Mouse (Mus musculus) midbrain, embryonic 12.5 days (tissue): Measurements from ENCODE around the gene Cd63. TPM values are rescaled to one million over a fixed set of nuclear protein-coding genes. Genes with fewer than 3 reads are reported as not detected.

Source experiments
- ATAC-seq: fragments of 200-750 bp; cut with Nextera tagmentation; 2 replicates; pipeline ENCODE4 v1.8.0; 2017; ENCODE audit warnings: low read depth, moderate TSS enrichment, moderate library complexity; ENCODE audit not compliant: low FRiP score
- H3K27ac ChIP-seq: fragments of 300-500 bp; sonication (generic); replicated peaks from 2 replicates; pipeline ENCODE4 v1.5.1; 2016; ENCODE audit warnings: mild to moderate bottlenecking
- H3K27me3 ChIP-seq: fragments of 300-500 bp; sonication (generic); 2 replicates; pipeline ENCODE4 v1.6.1; 2016; ENCODE audit warnings: mild to moderate bottlenecking
- H3K36me3 ChIP-seq: fragments of 300-500 bp; sonication (generic); 2 replicates; pipeline ENCODE4 v1.6.1; 2016
- H3K4me1 ChIP-seq: fragments of 300-500 bp; sonication (generic); 2 replicates; pipeline ENCODE4 v1.6.1; 2016
- H3K4me2 ChIP-seq: fragments of 300-500 bp; sonication (generic); replicated peaks from 2 replicates; pipeline ENCODE4 v1.6.1; 2016; ENCODE audit warnings: mild to moderate bottlenecking, moderate library complexity
- H3K4me3 ChIP-seq: fragments of 300-500 bp; sonication (generic); 2 replicates; pipeline ENCODE4 v1.5.1; 2016; ENCODE audit warnings: mild to moderate bottlenecking
- H3K9ac ChIP-seq: fragments of 300-500 bp; sonication (generic); replicated peaks from 2 replicates; pipeline ENCODE4 v1.6.1; 2016; ENCODE audit warnings: mild to moderate bottlenecking, moderate library complexity
- H3K9me3 ChIP-seq: fragments of 300-500 bp; sonication (generic); 2 replicates; pipeline ENCODE4 v1.6.1; 2016; ENCODE audit warnings: mild to moderate bottlenecking
- WGBS: fragments of 180-500 bp; shearing (Covaris S2); methylation state at CpG from one replicate; pipeline ENCODE4 v1.1.7; 2016; 5-methylcytosine and 5-hydroxymethylcytosine counted together
- polyA plus RNA-seq: library from polyadenylated mRNA; unstranded; fragments of >200 nt; fragmentation: Nextera tagmentation; extraction: Ambion mirVana; gene quantifications from 2 replicates; pipeline ENCODE4 v1.2.1, GENCODE M21; 2016

Gene Cd63
- polyA plus RNA-seq, 1 experiment from 2014 or later, result 190 TPM

- Histone ChIP-seq H3K4me2 (peak overlapping the region; percentile 85), H3K27ac (no peak overlapping the region), H3K4me1 (peaks cover 13% of the 10 kb centered on the region), H3K27me3 (peaks cover 77% of the 10 kb centered on the region), H3K9ac (peak overlapping the region; percentile 20), H3K9me3 (no peaks in the 10 kb centered on the region), H3K36me3 (no peaks in the 10 kb centered on the region), H3K4me3 (peak overlapping the region; percentile 44)
- peak; percentile 32 for ATAC-seq
- WGBS, result 3% methylated on average over 21 of the region's 21 CpGs
These were observed 33.4 kb downstream of the Cd63 start for GRCm38 (mm10) chr10:128933976-128934721.

DNA sequence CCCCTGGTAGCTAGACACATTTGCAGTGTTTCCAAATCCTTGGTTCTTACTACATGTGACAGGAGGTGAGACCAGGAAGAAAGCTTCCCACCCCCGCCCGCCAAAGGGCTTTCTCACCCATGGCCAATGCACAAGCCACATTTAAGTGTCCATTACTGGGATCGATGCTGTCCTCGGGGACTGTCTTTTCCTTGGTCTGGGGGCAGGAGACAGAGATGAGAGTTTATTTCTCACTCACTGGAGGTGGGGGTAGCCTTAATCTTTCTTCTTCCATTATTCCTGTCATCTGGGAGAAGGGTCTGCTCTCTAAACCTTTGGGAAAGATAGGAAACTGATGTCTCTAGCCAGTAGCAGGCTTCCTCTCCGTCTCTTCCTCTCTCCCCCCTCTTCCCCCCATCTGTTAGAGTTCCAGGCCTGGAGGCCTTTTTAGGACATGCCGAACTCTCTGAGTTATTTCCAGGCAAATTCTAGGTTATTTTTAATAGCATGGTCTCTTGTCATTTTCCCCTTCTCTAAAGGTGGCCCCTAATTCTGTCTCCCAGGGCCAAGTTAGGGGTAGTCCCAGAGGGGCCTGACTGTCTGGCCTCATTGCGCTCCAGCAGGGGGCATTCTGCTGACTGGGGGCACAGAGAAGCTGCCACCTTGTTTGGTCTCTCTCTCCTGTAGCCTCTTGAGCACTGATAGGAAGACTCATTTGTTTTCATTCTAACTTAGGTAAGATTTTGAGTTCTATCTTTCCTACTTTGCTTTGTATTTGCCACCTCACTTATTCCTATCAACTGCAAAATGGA is 34.4 kb downstream of the Cd63 start:
- no peaks in the 10 kb centered on the region for H3K9me3 ChIP-seq
- WGBS, result 67% methylated on average over 7 of the region's 7 CpGs
- H3K27ac ChIP-seq, result no peak overlapping the region
- H3K27me3 ChIP-seq, result peaks cover 70% of the 10 kb centered on the region
- H3K4me3 ChIP-seq, result no peak overlapping the region
- H3K4me1 ChIP-seq, result peaks cover 13% of the 10 kb centered on the region
- H3K9ac ChIP-seq, result no peak overlapping the region
- no peak overlapping the region for H3K4me2 ChIP-seq
- H3K36me3 ChIP-seq, result no peaks in the 10 kb centered on the region
- ATAC-seq, result no peak

DNA sequence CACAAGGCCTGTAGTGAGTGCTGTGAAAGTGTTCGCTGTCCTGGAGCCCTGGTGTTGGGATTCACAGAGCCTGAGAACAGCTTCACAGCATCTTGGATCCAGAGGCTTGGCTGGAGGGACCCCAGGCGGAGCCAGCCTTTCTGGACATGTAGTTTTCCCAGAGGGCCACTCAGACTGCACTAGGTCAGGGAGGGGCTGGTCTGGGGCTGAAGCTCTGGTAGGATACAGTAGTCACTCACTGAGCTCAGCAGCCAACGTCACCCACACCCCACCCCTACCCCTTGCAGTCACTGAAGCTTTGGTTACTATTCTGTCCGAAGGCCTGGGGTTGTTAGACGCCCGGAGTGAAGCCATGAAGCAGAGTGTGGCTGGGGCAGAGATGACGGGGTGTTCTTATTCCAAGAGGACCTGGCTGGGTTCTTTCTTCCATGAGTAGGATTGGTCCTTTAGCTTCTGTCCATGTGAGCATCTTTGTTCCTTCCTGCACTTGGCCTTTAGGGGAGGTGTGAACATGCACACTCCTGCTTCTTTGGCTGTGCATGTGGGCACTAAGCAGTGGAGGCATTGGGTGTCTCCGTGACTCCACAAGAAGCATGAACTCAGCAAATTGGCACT is 35.1 kb downstream of the Cd63 start:
- ATAC-seq, result no peak
- WGBS, result 79% methylated on average over 8 of the region's 8 CpGs

DNA sequence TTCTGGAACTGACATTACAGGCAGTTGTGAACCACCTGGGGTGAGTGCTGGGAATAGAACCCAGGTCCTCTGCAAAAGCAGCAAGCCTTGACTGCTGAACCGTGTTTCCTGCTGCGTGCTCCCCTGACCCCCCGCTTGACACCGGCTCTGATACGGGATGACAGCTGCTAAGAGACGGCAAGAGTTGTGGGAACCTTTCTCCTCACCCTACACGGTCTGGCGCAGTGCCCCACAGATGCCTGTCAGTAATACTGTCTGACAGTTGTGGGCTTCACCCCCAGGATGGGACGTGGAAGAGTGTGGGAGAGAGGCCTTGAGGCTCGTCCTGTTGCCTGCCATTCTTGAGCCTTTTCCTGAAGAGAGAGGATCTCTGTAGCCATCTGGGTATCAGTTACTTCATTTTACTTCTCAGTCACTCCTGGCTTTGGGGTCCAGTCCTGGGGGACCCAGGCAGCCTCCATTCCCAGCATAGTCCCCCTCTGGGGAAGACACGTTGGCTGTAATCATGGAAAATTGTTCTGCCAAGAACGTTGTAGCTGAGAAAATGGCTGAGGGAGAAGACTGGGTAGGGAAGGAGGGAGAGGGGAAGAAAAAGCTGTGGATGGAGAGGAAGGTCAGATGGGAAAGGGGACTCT is 37.1 kb downstream of the Cd63 start:
- Histone ChIP-seq H3K9me3 (no peaks in the 10 kb centered on the region), H3K27ac (no peak overlapping the region), H3K9ac (no peak overlapping the region), H3K4me2 (no peak overlapping the region), H3K4me1 (peaks cover 13% of the 10 kb centered on the region), H3K27me3 (peaks cover 48% of the 10 kb centered on the region), H3K4me3 (no peak overlapping the region), H3K36me3 (no peaks in the 10 kb centered on the region)
- WGBS, result 74% methylated on average over 12 of the region's 12 CpGs
- ATAC-seq, result no peak

More for the DNA sequence above, 35.1 kb downstream of the Cd63 start:
- no peaks in the 10 kb centered on the region for H3K36me3 ChIP-seq
- H3K27ac ChIP-seq, result no peak overlapping the region
- no peaks in the 10 kb centered on the region for H3K9me3 ChIP-seq
- H3K4me1 ChIP-seq, result peaks cover 13% of the 10 kb centered on the region
- H3K4me2 ChIP-seq, result no peak overlapping the region
- H3K4me3 ChIP-seq, result no peak overlapping the region
- H3K9ac ChIP-seq, result no peak overlapping the region
- peaks cover 68% of the 10 kb centered on the region for H3K27me3 ChIP-seq

- no peak overlapping the region for H3K9ac ChIP-seq
- H3K36me3 ChIP-seq, result no peaks in the 10 kb centered on the region
- no peak for ATAC-seq
- H3K4me1 ChIP-seq, result peaks cover 9% of the 10 kb centered on the region
- peaks cover 43% of the 10 kb centered on the region for H3K27me3 ChIP-seq
- H3K4me2 ChIP-seq, result no peak overlapping the region
- no peak overlapping the region for H3K4me3 ChIP-seq
- no peaks in the 10 kb centered on the region for H3K9me3 ChIP-seq
- 86% methylated on average over 9 of the region's 9 CpGs for WGBS
- H3K27ac ChIP-seq, result no peak overlapping the region
These were observed 37.7 kb downstream of the Cd63 start for GRCm38 (mm10) chr10:128938457-128938856.

- Histone ChIP-seq H3K4me1 (peaks cover 4% of the 10 kb centered on the region), H3K4me2 (no peak overlapping the region), H3K36me3 (no peaks in the 10 kb centered on the region), H3K27ac (no peak overlapping the region), H3K9me3 (no peaks in the 10 kb centered on the region), H3K9ac (no peak overlapping the region), H3K4me3 (no peak overlapping the region), H3K27me3 (peaks cover 37% of the 10 kb centered on the region)
- ATAC-seq, result no peak
- WGBS, result 74% methylated on average over 5 of the region's 5 CpGs
These were observed 38.2 kb downstream of the Cd63 start for GRCm38 (mm10) chr10:128938974-128939373.

DNA sequence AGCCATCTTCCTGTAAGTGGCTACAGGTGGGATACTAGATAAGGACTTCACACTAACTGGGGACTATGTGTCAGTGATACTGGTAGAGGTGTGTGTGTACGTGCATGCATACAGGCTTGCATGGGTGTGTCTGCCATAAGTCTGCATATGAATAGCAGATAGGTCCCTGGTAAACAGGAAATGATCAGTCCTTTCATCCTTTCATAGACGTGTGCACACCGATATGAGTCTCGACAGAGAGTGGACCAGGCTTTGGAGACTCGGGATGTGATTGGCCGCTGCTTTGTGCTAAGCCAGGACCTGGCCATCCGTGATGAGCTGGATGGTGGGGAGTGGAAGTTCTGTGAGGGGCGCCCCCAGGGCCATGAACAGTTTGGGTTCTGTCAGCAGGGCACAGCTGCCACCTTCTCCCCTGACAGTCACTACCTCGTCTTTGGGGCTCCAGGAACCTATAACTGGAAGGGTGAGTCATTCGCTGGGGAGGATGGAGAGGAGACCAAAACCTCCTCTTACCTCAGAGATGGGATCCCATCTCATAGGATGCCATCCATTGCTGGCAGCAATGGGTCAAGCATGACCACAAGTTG is 39.8 kb downstream of the Cd63 start:
- 85% methylated on average over 10 of the region's 10 CpGs for WGBS
- no peak for ATAC-seq

GRCm38 (mm10) chr10:128945675-128946074 is 44.9 kb downstream of the Cd63 start:
- H3K4me3 ChIP-seq, result no peak overlapping the region
- no peak overlapping the region for H3K4me2 ChIP-seq
- no peak overlapping the region for H3K9ac ChIP-seq
- no peak overlapping the region for H3K27ac ChIP-seq
- H3K36me3 ChIP-seq, result no peaks in the 10 kb centered on the region
- WGBS, result 25% methylated on average over 3 of the region's 3 CpGs
- H3K27me3 ChIP-seq, result no peaks in the 10 kb centered on the region
- ATAC-seq, result no peak
- no peaks in the 10 kb centered on the region for H3K4me1 ChIP-seq
- no peaks in the 10 kb centered on the region for H3K9me3 ChIP-seq

More for the DNA sequence above, 39.8 kb downstream of the Cd63 start:
- peaks cover 22% of the 10 kb centered on the region for H3K27me3 ChIP-seq
- no peaks in the 10 kb centered on the region for H3K4me1 ChIP-seq
- no peak overlapping the region for H3K27ac ChIP-seq
- no peak overlapping the region for H3K4me3 ChIP-seq
- no peaks in the 10 kb centered on the region for H3K9me3 ChIP-seq
- no peaks in the 10 kb centered on the region for H3K36me3 ChIP-seq
- H3K9ac ChIP-seq, result no peak overlapping the region
- H3K4me2 ChIP-seq, result no peak overlapping the region

GRCm38 (mm10) chr10:128947496-128947895 is 46.7 kb downstream of the Cd63 start:
- no peaks in the 10 kb centered on the region for H3K9me3 ChIP-seq
- H3K4me3 ChIP-seq, result no peak overlapping the region
- H3K4me1 ChIP-seq, result no peaks in the 10 kb centered on the region
- ATAC-seq, result no peak
- H3K27ac ChIP-seq, result no peak overlapping the region
- H3K36me3 ChIP-seq, result no peaks in the 10 kb centered on the region
- 92% methylated on average over 4 of the region's 4 CpGs for whole genome bisulfite sequencing
- H3K9ac ChIP-seq, result no peak overlapping the region
- no peak overlapping the region for H3K4me2 ChIP-seq
- H3K27me3 ChIP-seq, result no peaks in the 10 kb centered on the region

GRCm38 (mm10) chr10:128950208-128950887 is 49.6 kb downstream of the Cd63 start:
- Histone ChIP-seq H3K36me3 (no peaks in the 10 kb centered on the region), H3K4me1 (no peaks in the 10 kb centered on the region), H3K27me3 (no peaks in the 10 kb centered on the region), H3K27ac (no peak overlapping the region), H3K9me3 (no peaks in the 10 kb centered on the region), H3K9ac (no peak overlapping the region), H3K4me3 (no peak overlapping the region), H3K4me2 (no peak overlapping the region)
- 74% methylated on average over 16 of the region's 16 CpGs for WGBS
- no peak for ATAC-seq

- no peak overlapping the region for H3K27ac ChIP-seq
- no peak for ATAC-seq
- H3K9me3 ChIP-seq, result no peaks in the 10 kb centered on the region
- H3K4me3 ChIP-seq, result no peak overlapping the region
- no peak overlapping the region for H3K4me2 ChIP-seq
- H3K4me1 ChIP-seq, result no peaks in the 10 kb centered on the region
- 84% methylated on average over 10 of the region's 10 CpGs for WGBS
- no peaks in the 10 kb centered on the region for H3K27me3 ChIP-seq
- no peaks in the 10 kb centered on the region for H3K36me3 ChIP-seq
- no peak overlapping the region for H3K9ac ChIP-seq
These were observed 57.6 kb downstream of the Cd63 start for GRCm38 (mm10) chr10:128958340-128958739.
